Mouse (Mus musculus) embryonic facial prominence, embryonic 11.5 days (tissue): ENCODE measurements at regions not wholly inside any gene's neighbourhood (a gene's known extent, or its start where the extent isn't known, plus 50 kb on each side); places are given as distances from the start of the nearest gene placed in this dataset.

Experiments used
- ATAC-seq: fragments of 200-750 bp; cut with Nextera tagmentation; replicated peaks from 2 replicates; pipeline ENCODE4 v1.8.0; 2017; ENCODE audit warnings: low read depth; ENCODE audit not compliant: insufficient number of reproducible peaks, low FRiP score, low TSS enrichment
- DNase-seq: peaks from one replicate; pipeline ENCODE4 v3.0.0-alpha.2; 2015; ENCODE audit warnings: low spot score
- H3K27ac ChIP-seq: fragments of 300-500 bp; sonication (generic); replicated peaks from 2 replicates; pipeline ENCODE4 v1.5.1; 2014; ENCODE audit warnings: mild to moderate bottlenecking, low read depth, low read length, control low read depth
- H3K27me3 ChIP-seq: fragments of 300-500 bp; sonication (generic); 2 replicates; pipeline ENCODE4 v1.6.1; 2014; ENCODE audit warnings: mild to moderate bottlenecking, low read length, moderate library complexity, mixed read lengths; ENCODE audit not compliant: control insufficient read depth, insufficient read depth
- H3K36me3 ChIP-seq: fragments of 300-500 bp; sonication (generic); replicated peaks from 2 replicates; pipeline ENCODE4 v1.6.1; 2014; ENCODE audit warnings: low read depth, mild to moderate bottlenecking, low read length, moderate library complexity, mixed read lengths; ENCODE audit not compliant: control insufficient read depth, insufficient read depth
- H3K4me1 ChIP-seq: fragments of 300-500 bp; sonication (generic); 2 replicates; pipeline ENCODE4 v1.6.1; 2014; ENCODE audit warnings: low read length, mixed read lengths; ENCODE audit not compliant: control insufficient read depth, insufficient read depth
- H3K4me2 ChIP-seq: fragments of 300-500 bp; sonication (generic); 2 replicates; pipeline ENCODE4 v1.6.1; 2014; ENCODE audit warnings: low read depth, mild to moderate bottlenecking, control low read depth, low read length, moderate library complexity
- H3K4me3 ChIP-seq: fragments of 300-500 bp; sonication (generic); 2 replicates; pipeline ENCODE4 v1.5.1; 2014; ENCODE audit warnings: low read depth, low read length, control low read depth
- H3K9ac ChIP-seq: fragments of 300-500 bp; sonication (generic); replicated peaks from 2 replicates; pipeline ENCODE4 v1.6.1; 2014; ENCODE audit warnings: mild to moderate bottlenecking, control low read depth, low read length
- H3K9me3 ChIP-seq: fragments of 300-500 bp; sonication (generic); replicated peaks from 2 replicates; pipeline ENCODE4 v1.6.1; 2016; ENCODE audit warnings: mild to moderate bottlenecking, low read length, inconsistent platforms, mixed read lengths; ENCODE audit not compliant: control insufficient read depth
- WGBS: fragments of 180-500 bp; shearing (Covaris S2); extraction: QIAGEN DNeasy Blood & Tissue Kit; methylation state at CpG from one replicate; pipeline ENCODE4 v1.1.7; 2014; 5-methylcytosine and 5-hydroxymethylcytosine counted together

DNA sequence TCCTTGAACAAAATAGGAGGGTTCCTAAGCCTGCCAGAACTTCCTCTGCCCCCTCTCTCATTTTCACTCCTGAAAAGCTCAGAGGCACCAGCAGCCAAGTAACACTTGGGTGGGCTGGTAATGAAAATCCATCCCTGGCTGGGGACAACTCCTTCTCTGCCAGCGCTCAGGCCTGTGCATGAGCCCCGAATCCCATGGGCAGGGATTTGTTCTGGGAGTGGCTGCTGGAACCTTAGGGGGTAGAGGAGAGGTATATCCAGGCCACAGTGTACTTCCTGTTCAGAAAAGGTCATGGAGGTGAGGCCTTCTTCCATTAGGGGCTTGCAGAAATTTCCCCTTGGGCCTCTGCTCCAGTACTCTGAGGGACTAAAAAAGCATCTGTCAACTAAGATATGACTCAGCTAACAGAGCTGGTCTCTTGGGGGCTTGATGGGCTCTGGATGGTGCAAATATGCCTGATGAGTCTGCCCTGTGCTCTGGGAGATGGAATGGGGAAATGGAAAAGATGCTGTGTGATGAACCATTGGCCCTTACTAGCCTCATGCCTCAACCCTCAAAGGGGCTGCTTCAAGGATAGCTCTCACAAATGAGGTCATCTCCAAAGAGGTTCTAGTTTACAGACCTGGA, 284.2 kb upstream of the Gm21798 start:
- Histone ChIP-seq H3K4me3 (no peak overlapping the region), H3K27me3 (no peaks in the 10 kb centered on the region), H3K36me3 (no peaks in the 10 kb centered on the region), H3K27ac (no peak overlapping the region), H3K9me3 (no peaks in the 10 kb centered on the region), H3K4me1 (no peaks in the 10 kb centered on the region), H3K9ac (no peak overlapping the region), H3K4me2 (no peak overlapping the region)
- WGBS, result 75% methylated on average over 2 of the region's 2 CpGs
- ATAC-seq (0 out of 2 replicates have a peak, but pooled peaks have one; percentile 52), DNase-seq (no peak)

DNA sequence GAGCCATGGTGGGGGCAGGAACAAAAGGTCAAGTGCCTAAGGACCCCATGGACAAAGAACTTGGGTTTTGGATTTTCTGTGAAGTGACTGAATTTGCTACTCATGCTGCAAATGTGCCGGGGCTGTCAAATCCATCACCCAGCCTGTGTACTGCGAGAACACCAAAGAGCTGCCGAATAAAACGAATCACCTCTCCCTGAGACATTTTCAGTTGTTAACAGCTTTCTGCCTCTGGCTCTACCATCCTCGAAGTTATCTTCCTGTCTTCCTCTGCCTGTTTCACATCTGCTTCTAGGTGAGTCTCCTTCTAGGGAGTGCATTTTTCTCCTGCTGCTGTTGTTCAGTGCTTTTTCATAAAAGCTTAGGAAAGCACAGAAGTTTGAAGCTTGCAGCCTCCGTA, 283.3 kb upstream of the Gm21798 start:
- Histone ChIP-seq H3K27me3 (no peaks in the 10 kb centered on the region), H3K4me1 (no peaks in the 10 kb centered on the region), H3K9me3 (no peaks in the 10 kb centered on the region), H3K4me2 (no peak overlapping the region), H3K36me3 (no peaks in the 10 kb centered on the region), H3K9ac (no peak overlapping the region), H3K27ac (no peak overlapping the region), H3K4me3 (no peak overlapping the region)
- no peak for ATAC-seq
- DNase-seq, result no peak
- WGBS, result 55% methylated on average over 6 of the region's 6 CpGs

DNA sequence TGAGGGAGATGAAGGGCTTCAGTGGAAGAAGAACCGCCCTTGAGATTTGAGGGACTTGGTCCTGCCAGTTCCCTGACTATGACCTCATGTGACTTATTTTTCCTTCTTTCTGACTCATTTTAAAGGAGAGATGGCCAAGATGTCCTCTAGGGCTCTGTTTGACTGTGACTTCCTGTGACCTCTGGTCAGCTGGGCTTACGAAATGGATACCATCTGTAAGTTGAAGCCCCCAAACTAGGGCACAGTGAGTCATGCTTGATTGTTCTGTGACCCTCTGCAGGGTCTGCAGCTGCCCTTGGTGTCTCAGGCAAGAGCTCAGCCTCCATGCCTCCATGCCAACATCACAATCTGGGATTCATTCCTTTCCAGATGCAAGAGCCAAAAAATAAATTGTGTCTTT, 282.3 kb upstream of the Gm21798 start:
- ATAC-seq, result no peak
- Histone ChIP-seq H3K27me3 (no peaks in the 10 kb centered on the region), H3K9ac (no peak overlapping the region), H3K9me3 (no peaks in the 10 kb centered on the region), H3K36me3 (no peaks in the 10 kb centered on the region), H3K4me3 (no peak overlapping the region), H3K4me1 (no peaks in the 10 kb centered on the region), H3K27ac (no peak overlapping the region), H3K4me2 (no peak overlapping the region)
- 59% methylated on average over 2 of the region's 2 CpGs for WGBS
- DNase-seq, result no peak

DNA sequence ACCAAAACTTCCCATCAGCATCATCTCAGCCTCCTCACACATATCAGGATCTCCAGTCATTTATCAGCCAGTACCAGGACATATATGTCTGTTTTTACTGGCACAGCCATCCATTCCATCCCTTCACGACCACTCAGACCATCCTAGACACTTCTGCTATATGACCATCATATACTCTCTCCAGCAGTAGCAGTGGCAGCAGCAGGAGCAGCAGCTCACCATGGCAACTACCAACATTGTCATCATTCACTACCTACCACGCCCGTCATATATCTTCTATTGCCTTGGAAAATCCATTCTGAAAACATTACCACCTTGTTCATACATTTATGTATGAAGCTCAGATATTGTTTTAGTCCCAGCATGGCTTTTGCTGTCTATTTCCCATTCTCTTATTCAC, 276.1 kb upstream of the Gm21798 start:
- H3K36me3 ChIP-seq, result no peaks in the 10 kb centered on the region
- H3K4me1 ChIP-seq, result no peaks in the 10 kb centered on the region
- no peak overlapping the region for H3K9ac ChIP-seq
- DNase-seq, result no peak
- no peak overlapping the region for H3K27ac ChIP-seq
- no peak overlapping the region for H3K4me3 ChIP-seq
- H3K4me2 ChIP-seq, result no peak overlapping the region
- WGBS, result 85% methylated on average over 3 of the region's 3 CpGs
- no peaks in the 10 kb centered on the region for H3K9me3 ChIP-seq
- H3K27me3 ChIP-seq, result no peaks in the 10 kb centered on the region
- ATAC-seq, result no peak

DNA sequence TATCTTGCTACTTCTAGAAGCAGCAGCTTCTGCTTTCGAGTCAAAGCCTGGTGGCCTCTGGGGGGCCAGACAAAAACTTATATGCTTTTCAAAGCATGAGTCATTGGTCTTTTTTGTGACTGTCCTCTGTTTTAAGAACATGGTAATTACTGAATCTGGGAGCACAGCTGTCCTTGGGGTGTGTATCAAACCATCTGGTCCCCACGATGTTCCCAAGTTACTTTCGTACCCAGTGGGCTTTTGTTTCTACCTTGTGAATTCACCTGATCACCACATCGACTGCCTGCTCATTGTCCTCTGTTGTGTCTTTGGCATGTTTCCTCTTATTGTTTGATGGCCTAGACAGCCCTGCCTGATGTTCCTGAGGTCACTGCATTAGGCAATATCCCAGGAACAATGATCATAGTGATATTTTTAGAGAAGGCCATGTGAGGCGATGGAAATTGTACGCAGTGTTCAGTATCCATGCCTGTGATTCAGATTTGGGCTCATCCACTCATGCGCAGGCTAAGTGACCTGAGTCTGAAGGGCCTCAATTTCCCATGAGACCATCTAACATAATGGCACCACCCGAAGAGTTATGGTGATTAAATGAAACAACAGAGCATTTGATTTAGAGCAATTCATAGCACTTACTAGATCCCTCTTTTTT, 275.1 kb upstream of the Gm21798 start:
- ATAC-seq (no peak), DNase-seq (no peak)
- WGBS, result 83% methylated on average over 8 of the region's 8 CpGs
- Histone ChIP-seq H3K27ac (no peak overlapping the region), H3K4me3 (no peak overlapping the region), H3K4me1 (no peaks in the 10 kb centered on the region), H3K4me2 (no peak overlapping the region), H3K9ac (no peak overlapping the region), H3K27me3 (no peaks in the 10 kb centered on the region), H3K36me3 (no peaks in the 10 kb centered on the region), H3K9me3 (no peaks in the 10 kb centered on the region)

DNA sequence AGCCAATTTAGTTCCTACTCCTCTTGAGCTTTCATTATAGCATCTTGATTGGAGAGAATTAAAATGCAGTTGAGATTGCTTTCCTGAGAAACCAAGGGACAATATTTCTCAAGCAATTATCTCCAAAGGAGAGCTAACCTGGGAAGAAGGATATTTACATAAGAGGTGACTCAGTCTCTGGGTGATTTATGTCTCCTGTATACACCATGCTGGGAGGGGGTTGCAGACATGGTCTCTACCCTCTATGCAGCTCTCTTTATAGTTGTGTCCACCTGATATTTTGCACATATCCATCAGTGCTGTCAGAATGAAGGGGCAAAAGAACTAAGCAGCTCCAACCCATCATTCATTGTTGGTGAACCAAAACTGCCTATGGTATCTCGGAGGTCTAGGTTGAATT, 274.6 kb upstream of the Gm21798 start:
- ATAC-seq (no peak), DNase-seq (no peak)
- no peaks in the 10 kb centered on the region for H3K4me1 ChIP-seq
- no peaks in the 10 kb centered on the region for H3K27me3 ChIP-seq
- H3K36me3 ChIP-seq, result no peaks in the 10 kb centered on the region
- no peak overlapping the region for H3K27ac ChIP-seq
- no peaks in the 10 kb centered on the region for H3K9me3 ChIP-seq
- H3K4me2 ChIP-seq, result no peak overlapping the region
- WGBS, result 86% methylated on average over 1 of the region's 1 CpGs
- no peak overlapping the region for H3K4me3 ChIP-seq
- H3K9ac ChIP-seq, result no peak overlapping the region

DNA sequence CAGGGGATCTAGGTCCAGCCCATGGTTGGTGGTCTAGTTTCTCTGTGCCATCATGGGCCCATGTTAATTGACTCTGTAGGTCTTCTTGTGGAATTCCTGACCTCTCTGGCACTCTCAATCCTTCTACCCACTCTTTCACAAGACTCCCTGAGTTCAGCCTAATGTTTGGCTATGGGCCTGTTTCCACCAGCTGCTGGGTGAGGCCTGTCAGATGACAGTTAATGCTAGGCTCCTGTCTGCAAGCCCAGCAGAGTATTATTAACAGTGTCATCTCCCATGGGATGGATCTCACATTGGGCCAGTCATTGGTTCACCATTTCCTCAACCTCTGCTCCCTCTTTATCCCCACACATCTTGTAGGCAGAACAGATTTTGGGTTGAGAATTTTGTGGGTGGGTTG, 271.5 kb upstream of the Gm21798 start:
- DNase-seq (no peak), ATAC-seq (no peak)
- no peaks in the 10 kb centered on the region for H3K36me3 ChIP-seq

DNA sequence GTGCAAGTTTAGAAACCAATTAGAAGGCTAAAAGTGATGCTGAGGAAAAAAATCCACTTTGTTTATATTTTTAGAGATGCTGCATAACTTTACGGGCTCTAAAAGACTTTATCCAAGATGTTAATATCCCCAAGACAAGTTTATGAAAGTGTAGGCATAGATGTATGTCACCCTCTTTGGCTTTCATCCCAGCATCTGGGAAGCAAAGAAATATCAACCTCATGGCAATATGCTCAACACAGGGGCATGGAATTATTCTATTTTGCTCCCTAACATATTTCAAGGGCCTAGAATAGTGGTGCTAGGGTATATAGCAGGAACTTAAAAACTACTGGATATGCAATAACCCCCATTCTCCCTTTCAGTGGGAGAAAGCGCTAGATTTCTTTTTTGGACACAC, 260.0 kb upstream of the Gm21798 start:
- Histone ChIP-seq H3K4me3 (no peak overlapping the region), H3K9me3 (no peaks in the 10 kb centered on the region), H3K27ac (no peak overlapping the region), H3K9ac (no peak overlapping the region), H3K4me1 (no peaks in the 10 kb centered on the region), H3K4me2 (no peak overlapping the region), H3K27me3 (no peaks in the 10 kb centered on the region), H3K36me3 (no peaks in the 10 kb centered on the region)
- DNase-seq, result no peak
- ATAC-seq, result no peak
- 91% methylated on average over 2 of the region's 2 CpGs for WGBS

More for the DNA sequence above, 271.5 kb upstream of the Gm21798 start:
- Histone ChIP-seq H3K27me3 (no peaks in the 10 kb centered on the region), H3K4me1 (no peaks in the 10 kb centered on the region), H3K4me3 (no peak overlapping the region), H3K9me3 (no peaks in the 10 kb centered on the region), H3K4me2 (no peak overlapping the region), H3K9ac (no peak overlapping the region), H3K27ac (no peak overlapping the region)
